Mouse (Mus musculus) embryonic stem cell, embryonic (primary cell): ENCODE results near the gene Slc12a5.

Source experiments
- CTCF ChIA-PET, 4 experiments: fragments of 300-600 bp in 2 of 4; fragments of 350-600 bp in 2 of 4; sonication (Branson Sonifier 250); formaldehyde crosslinking; loops; one replicate each; lab custom pipeline; 2022; ENCODE audit warnings: inconsistent platforms in 2 of 4; lab: Charles Lee
- POLR2A ChIA-PET, 4 experiments: fragments of 300-600 bp in 2 of 4; fragments of 350-600 bp in 2 of 4; sonication (Branson Sonifier 250); formaldehyde crosslinking; loops; one replicate each; lab custom pipeline; 2022; ENCODE audit warnings: antibody characterized with exemption in 4 of 4, inconsistent platforms in 1 of 4; lab: Charles Lee

Slc12a5 gene

DNA sequence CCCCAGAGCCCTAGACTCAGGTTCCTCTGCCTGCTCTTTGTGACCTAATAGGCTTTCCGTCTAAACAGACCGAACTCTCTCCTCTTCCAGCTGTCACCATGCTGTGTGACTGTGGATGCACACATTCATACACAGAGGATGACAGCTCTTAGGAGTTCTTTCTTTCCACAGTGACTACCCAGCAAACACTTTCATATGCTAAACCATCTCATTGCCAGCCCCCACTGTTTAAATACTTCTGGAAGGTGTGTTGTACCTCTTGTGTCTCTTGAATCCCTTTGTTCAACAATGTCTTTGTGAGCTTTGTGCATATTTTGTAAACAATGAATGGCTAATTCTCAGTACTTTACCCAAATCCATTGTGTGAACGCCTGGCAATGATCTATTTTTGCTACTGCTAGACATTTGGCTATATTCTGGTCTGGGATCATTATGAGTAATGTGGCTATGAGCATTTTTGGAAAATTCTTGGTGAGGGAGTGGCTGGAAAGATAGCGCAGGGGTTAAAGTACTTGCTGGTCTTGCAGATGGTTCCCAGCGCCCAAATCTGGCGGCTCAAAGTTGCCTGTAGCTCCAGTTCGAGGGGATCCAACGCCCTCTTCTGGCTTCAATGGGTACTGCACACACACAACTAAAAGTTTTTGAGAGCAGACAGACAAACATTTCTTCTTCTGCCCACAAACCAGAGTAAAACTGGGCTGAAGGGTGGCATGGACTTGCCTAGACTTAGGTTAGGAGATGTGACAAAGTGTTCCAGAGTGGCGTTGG is 2.9 kb upstream of the Slc12a5 start:
- ChIA-PET CTCF (interaction anchor here (0.5 to 2.6 kb wide), 45 partner anchors 8 to 407 kb away, joined by 3 to 15 read pairs (median 3); partner anchors contain the start of genes Zfp335 (in 2 of the 4), Pcif1 (in 1 of the 4) and Slc35c2 (in 1 of the 4)), POLR2A (interaction anchor here (0.6 to 2.1 kb wide), 18 partner anchors 9 to 156 kb away, joined by 3 to 7 read pairs (median 4); partner anchors contain the start of genes Neurl2 (in 1 of the 4), Pltp (in 1 of the 4) and Zswim1 (in 1 of the 4))

DNA sequence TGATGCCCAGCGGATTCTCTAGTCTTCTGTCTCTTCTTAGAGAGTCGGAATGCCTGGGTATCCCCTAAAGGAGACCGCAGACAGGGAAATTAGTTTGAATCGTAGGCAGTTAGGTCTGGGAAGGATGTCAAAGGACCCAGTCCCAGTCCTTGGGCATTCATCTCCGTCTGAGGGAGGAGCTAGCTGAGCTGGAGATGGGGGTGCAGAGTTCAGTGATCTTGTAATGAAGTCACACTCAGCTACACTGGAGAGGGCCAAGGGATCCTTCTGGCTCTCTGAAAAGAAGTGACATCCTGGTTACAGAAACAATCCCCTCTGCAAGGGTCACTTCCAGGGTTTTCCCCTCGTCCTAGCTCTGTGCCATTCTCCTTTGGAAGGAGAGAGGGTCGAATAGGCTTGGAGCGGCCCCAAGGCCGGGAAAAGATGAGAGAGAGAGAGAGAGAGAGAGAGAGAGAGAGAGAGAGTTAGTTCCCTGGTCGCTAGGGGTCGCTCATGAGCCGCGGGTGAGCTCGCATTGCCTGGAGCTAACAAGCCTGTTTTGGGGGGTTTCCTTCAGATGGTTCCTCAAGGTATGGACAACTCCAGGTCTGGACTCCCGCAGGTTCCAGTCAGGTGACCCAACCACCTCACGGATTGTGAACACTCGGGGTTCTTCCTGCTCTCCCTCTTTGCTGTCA is 1.0 kb downstream of the Slc12a5 start:
- ChIA-PET POLR2A (interaction anchor here (0.5 to 2.0 kb wide), 16 partner anchors 9 to 1579 kb away, joined by 3 to 7 read pairs (median 3); partner anchors contain the start of genes Ncoa5 (in 1 of the 4), Pltp (in 1 of the 4) and Zswim1 (in 1 of the 4)), CTCF (interaction anchor here (0.5 to 3.0 kb wide), 94 partner anchors 8 to 1800 kb away, joined by 3 to 42 read pairs (median 4); partner anchors contain the start of genes Ncoa5 (in 2 of the 4), Elmo2 (in 1 of the 4), Slc35c2 (in 1 of the 4) and Zfp335 (in 1 of the 4))

DNA sequence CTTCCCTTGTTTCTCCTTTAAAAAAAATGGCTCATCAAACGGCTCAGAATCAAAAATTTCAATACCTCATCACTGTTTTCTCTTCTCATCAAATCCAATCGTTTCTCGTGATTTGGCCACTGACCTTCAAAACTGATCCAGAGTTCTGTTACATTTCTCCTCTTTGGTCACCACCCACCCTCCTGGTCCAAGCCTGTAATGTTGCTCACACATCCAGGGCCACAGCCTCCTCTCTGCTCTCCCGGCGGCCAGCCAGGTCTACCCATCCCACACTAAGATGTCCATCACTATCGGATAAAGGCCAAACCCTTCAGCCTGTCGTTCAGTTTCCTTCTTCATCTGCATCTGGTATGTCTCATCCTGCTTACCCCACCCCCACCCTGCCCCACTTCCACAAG is 1.6 kb downstream of the Slc12a5 start:
- CTCF ChIA-PET: interaction anchor here (0.5 to 3.0 kb wide), 75 partner anchors 9 to 1800 kb away, joined by 3 to 42 read pairs (median 4); partner anchors contain the start of genes Elmo2 (in 1 of the 4), Ncoa5 (in 1 of the 4), Slc35c2 (in 1 of the 4) and Zfp335 (in 1 of the 4)
- POLR2A ChIA-PET: interaction anchor here in 2 of 4 experiments (0.6 to 2.0 kb wide), 9 partner anchors 10 to 1578 kb away, joined by 3 to 7 read pairs (median 4); partner anchors contain the start of genes Ncoa5 (in 1 of the 2) and Pltp (in 1 of the 2)

DNA sequence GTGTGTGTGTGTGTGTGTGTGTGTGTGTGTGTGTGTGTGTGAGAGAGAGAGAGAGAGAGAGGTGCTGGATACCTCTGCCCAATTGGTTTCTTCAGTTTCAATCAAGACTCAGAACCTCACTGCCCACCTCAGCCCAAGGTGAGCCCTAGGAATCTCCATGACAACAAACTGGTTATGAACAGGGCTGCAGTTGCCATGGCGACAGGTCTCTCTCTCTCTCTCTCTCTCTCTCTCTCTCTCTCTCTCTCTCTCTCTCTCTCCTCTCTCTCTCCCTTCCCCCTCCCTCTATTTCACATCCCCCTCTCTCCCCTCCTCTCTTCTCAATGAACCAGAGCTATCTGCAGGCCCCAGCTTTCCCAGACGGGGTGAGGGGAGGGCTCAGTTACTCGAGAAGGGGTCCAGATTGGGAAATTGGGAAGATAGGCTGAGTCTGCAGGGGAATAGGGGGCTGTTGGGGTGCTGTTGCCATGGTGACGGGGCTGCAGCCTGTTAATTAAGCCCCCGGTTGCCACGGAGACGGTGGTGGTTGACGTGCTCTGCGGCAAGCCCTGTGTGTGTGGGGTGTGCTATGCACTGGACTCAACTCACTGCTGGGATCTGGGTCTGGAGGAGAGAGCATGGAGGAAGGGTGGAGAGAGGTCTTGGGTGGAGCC is 3.8 kb downstream of the Slc12a5 start:
- CTCF ChIA-PET: interaction anchor here in 2 of 4 experiments (0.6 to 0.8 kb wide), 3 partner anchors 373 to 1367 kb away, joined by 3 to 9 read pairs (median 3); no protein-coding TSS in a partner anchor
- POLR2A ChIA-PET: interaction anchor here in 2 of 4 experiments (0.6 to 1.0 kb wide), 4 partner anchors 87 to 129 kb away, joined by 3 read pairs; no protein-coding TSS in a partner anchor

DNA sequence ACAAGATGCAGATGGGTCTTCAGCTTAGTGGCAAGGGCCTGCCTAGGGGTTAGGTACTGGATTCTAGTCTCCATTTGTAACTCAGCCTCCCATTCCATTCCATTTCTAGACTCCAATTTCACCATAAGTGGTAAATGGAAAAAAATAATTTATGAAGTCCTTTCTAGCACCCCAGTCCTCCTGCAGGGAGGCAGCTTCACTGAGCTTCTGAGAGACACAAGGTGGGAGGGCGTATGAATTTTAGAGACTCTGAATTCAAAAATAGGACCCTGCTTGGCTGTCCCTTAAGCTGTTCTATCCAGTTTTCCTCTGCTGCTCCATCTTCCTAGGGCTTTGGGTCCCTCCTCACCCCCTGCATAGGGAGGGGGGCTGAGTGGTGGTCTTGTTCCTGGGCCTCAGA is 4.4 kb downstream of the Slc12a5 start:
- CTCF ChIA-PET: interaction anchor here in 2 of 4 experiments (0.6 to 0.8 kb wide), 3 partner anchors 372 to 1367 kb away, joined by 3 to 9 read pairs (median 3); no protein-coding TSS in a partner anchor
- POLR2A ChIA-PET: interaction anchor here in 2 of 4 experiments (0.6 to 1.0 kb wide), 4 partner anchors 86 to 130 kb away, joined by 3 read pairs; no protein-coding TSS in a partner anchor

DNA sequence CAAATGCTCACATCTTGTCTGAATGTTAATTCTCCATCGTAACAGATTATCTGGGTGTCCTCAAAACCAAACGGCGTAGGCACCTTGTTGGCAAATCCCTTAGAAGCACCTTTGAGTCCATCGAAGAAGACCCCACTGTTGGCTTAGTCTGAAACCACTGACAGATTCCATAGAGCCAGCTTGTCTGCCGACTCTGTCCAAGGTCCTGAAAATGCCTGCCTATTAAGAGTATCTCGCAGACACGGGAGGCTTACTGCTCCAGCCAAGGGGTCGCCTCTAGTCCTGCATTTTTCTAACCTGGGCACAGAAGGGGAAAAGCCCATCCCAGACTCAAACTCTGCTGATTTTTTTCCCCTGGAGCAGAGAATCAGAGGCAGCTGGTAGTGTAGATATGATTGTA is 5.8 kb downstream of the Slc12a5 start:
- POLR2A ChIA-PET: interaction anchor here in 2 of 4 experiments (0.6 to 1.3 kb wide), 6 partner anchors 9 to 142 kb away, joined by 3 to 4 read pairs (median 3); no protein-coding TSS in a partner anchor
- CTCF ChIA-PET: interaction anchor here in 3 of 4 experiments (0.6 to 1.6 kb wide), 11 partner anchors 9 to 442 kb away, joined by 3 to 8 read pairs (median 3); no protein-coding TSS in a partner anchor

DNA sequence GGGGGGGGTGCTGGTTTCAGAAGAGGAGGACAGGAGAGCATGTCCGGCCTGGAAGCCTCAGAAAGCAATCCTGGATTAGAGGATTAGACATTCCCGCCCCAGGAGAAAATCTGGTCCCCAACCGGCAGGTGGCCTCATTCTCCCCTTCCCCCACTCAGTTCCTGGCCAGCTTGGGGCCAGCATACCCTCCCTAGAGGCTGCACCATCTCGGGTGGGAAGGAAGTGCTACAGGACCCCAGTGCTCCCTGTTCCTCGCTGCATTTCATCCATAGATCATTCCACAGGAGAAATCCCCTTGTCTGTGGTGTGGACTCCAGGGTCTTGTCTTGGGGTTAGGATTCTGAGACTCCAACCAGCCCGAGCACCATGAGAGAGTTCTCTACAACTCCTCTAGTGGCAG is 6.6 kb downstream of the Slc12a5 start:
- POLR2A ChIA-PET: interaction anchor here in 2 of 4 experiments (1.2 to 2.2 kb wide), 5 partner anchors 10 to 67 kb away, joined by 3 to 7 read pairs (median 4); no protein-coding TSS in a partner anchor
- CTCF ChIA-PET: interaction anchor here (0.6 to 1.6 kb wide), 8 partner anchors 11 to 529 kb away, joined by 3 to 8 read pairs (median 4); no protein-coding TSS in a partner anchor

DNA sequence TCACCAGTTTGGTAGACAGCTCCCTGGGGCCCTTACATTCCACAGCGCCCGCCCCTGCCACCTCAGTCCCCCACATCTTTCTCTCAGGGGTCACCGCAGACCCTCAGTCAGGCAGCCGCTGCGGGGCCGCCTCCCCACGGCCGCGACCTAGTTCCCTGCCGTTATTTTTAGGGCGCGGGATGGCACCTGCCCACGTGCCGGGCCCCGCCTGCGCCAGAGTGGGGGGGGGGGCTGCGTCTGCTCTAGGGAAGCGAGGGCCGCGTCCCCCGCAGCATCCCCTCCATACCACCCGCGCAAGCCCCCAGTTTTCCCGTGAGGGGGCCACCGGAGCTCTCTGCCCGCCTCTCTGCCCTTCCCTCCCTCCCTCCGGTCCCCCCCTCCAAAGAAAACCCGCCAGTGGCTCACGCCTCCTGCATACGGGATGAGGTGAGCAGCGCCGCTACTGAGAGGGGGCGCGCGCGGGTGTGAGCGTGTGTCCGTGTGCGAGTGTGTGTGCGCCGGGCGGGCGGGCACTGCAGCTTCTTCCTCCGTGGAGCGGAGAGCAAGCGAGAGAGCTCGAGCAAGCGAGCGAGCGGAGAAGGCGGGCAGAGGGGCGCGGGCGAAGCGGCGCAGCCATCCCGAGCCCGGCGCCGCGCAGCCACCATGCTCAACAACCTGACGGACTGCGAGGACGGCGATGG is 7.3 kb downstream of the Slc12a5 start:
- CTCF ChIA-PET: interaction anchor here (0.5 to 2.1 kb wide), 24 partner anchors 8 to 529 kb away, joined by 3 to 12 read pairs (median 4); partner anchors contain the start of genes Cd40 (in 1 of the 4) and Ncoa5 (in 1 of the 4)
- POLR2A ChIA-PET: interaction anchor here (0.5 to 2.2 kb wide), 14 partner anchors 9 to 351 kb away, joined by 3 to 7 read pairs (median 4); partner anchors contain the start of gene Zswim1 (in 1 of the 4)

DNA sequence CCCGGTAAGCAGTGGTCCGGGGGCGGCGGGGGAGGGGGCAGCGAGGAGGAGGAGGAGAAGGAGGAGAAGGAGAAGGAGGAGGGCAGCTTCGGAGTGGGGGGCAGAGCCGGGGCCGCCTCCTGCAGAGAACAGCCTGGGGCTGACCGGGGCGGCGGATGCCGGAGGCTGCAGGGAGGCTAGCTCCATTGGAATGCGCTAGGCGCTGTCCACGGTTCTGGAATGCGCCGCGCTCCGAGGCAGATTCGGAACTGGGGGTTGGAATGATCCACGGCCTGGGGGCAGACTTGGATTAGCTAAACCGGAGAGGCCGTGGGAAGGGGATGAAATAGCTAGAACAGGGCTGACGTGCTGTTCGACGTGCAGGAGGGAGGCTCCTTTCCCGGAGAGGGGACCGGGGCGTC is 7.8 kb downstream of the Slc12a5 start:
- CTCF ChIA-PET: interaction anchor here (0.5 to 2.1 kb wide), 25 partner anchors 9 to 427 kb away, joined by 3 to 12 read pairs (median 4); partner anchors contain the start of genes Cd40 (in 1 of the 4) and Ncoa5 (in 1 of the 4)
- POLR2A ChIA-PET: interaction anchor here (0.5 to 2.2 kb wide), 16 partner anchors 11 to 1107 kb away, joined by 3 to 7 read pairs (median 3); partner anchors contain the start of gene Zswim1 (in 1 of the 4)

DNA sequence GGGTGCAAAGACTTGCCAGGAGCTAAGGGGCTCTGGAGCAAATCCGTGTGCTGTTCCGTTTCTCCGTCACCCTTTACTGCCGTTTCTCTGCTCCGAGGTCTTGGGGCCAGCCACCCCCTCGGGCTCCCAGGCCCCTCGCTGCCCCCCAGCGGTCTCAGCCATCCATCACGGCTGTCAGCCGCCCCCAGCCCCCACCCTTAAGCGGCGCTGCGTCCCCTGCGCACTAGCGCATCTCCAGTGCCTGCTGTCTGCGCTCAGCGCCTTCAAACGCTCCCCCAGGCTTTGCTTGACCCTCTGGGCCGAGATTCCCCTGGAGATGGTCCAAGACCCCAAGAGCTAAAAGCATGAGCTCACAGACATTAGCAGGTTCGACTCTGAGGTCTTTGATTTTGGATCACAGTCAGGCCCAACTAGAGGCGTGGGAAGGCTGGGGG is 8.8 kb downstream of the Slc12a5 start:
- POLR2A ChIA-PET: interaction anchor here in 2 of 4 experiments (0.6 to 1.3 kb wide), 6 partner anchors 74 to 905 kb away, joined by 3 to 5 read pairs (median 3); no protein-coding TSS in a partner anchor

DNA sequence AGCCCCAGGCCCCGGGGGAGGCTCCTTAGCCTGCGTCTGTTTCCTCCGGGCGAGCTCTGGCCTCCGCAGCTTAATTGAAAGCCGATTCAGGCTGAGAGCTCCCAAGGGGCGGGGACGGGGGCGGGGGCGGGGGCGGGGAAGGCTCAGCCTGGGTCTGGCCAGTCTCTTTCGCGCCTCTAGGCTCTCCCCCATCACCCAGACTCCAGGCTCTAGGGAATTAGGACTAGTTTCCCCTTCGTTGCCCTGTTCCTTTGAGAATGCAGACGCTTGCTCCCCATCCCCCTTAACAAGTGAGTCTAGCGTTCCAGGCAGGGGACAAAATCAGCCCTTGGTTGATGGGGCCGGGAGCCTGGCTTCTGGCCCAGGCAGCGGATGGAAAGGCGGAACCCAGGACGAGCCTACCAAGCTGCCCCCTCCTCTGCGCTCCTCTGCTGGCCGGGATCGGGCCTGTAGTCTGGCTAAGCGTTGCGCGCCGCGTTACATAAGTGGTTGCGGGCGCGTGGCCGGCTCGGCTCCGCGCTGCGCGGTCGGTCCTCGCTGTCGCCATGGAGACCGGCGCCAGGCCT is 10.1 kb downstream of the Slc12a5 start:
- CTCF ChIA-PET: interaction anchor here in 2 of 4 experiments (0.6 to 2.3 kb wide), 8 partner anchors 10 to 516 kb away, joined by 3 to 5 read pairs (median 3); partner anchors contain the start of gene Slc12a5 (in 1 of the 2)
- POLR2A ChIA-PET: interaction anchor here in 2 of 4 experiments (0.5 to 1.2 kb wide), 10 partner anchors 9 to 326 kb away, joined by 3 to 4 read pairs (median 3); partner anchors contain the start of genes Acot8 (in 2 of the 2) and Zswim3 (in 2 of the 2)

More for the DNA sequence above, 8.8 kb downstream of the Slc12a5 start:
- CTCF ChIA-PET: interaction anchor here (0.5 to 2.3 kb wide), 19 partner anchors 8 to 862 kb away, joined by 3 to 12 read pairs (median 4); partner anchors contain the start of gene Slc12a5 (in 1 of the 4)

DNA sequence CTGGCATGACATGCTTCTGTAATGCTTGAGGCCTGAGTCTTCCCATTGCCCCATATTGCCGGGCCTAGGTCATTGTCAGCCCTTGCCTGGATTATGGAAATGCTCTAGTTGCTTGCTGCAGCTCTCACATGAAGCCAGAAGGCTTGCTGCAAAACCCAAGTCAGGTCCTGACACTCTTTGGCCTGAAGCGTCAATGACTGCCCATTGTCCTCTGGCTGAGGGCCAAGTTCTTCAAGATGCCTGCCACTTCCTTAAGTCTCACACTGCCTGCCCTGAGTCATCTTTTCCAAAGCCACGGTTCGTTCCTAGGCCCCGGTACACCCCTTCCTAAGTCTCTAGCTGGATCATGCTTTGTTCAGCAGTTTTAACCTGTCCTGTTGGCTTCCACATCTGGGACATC is 12.0 kb downstream of the Slc12a5 start:
- ChIA-PET CTCF (interaction anchor here in 2 of 4 experiments (0.6 to 1.6 kb wide), 2 partner anchors 12 to 39 kb away, joined by 5 to 8 read pairs; partner anchors contain the start of gene Slc12a5 (in 1 of the 2)), POLR2A (interaction anchor here in 1 of 4 experiments (1.1 to 1.2 kb wide), 2 partner anchors 10 to 17 kb away, joined by 3 to 4 read pairs; no protein-coding TSS in a partner anchor)

DNA sequence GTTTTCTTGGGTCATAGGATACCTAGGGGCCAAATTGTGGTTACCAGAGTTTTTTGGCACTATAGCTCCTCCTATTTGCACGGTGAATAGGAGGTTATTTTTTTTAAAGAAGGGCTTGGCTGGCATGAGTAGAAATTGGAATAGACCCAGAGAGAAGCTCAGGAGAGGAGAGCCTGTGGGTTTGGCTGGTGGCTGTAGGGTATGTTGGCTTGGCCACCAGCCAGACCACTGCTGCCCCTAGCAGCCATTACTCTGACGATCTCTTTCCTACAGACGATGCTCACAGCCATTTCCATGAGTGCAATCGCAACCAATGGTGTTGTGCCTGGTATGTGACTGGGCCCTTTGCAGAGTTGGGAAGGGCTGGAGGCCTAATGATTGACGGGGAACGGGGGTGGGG is 15.0 kb downstream of the Slc12a5 start:
- ChIA-PET CTCF (no interaction called here), POLR2A (no interaction called here)

DNA sequence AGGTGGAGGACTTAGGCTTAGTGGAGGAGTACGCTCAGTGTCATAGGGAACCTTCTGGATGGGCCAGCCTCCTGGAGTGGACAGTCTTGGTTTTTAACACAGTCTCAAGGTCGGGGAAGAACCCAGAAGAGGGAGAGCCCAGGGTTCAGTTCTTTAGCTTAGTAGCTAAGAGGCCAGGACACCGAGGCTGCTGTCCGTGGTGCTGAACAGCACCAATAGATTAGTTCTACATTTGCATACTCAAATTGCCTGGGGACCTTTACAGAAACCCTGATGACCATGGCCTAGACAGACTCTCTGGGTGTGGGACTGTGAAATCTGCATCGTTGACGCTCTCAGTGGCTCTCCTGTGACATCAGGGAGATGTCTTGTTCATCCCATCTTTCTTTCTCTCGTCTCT is 19.1 kb downstream of the Slc12a5 start:
- CTCF ChIA-PET: interaction anchor here in 2 of 4 experiments (0.5 to 1.2 kb wide), 4 partner anchors 11 to 29 kb away, joined by 3 to 6 read pairs (median 4); no protein-coding TSS in a partner anchor
- POLR2A ChIA-PET: interaction anchor here in 2 of 4 experiments (0.6 to 1.3 kb wide), 9 partner anchors 9 to 394 kb away, joined by 3 to 4 read pairs (median 3); partner anchors contain the start of genes Acot8 (in 1 of the 2), Ncoa5 (in 1 of the 2) and Zswim3 (in 1 of the 2)

DNA sequence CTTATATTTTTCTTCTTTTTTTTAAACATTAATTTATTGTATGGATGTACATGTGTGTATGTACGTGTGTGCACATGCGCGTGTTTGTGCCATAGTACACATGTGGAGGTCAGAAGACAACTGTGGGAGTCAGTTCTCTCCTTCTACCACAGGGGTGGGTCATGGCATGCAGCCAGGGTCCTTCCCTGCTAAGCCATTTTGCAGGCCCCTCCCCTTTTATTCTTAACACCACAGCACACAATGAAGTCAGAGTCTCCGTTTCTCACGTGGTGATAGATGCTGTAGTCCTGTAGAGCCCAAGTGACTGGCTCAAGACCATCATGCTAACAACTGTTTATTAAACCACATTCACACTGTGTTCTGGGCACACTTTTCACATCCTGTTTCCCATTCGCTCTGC is 25.4 kb downstream of the Slc12a5 start:
- POLR2A ChIA-PET: no interaction called here
- CTCF ChIA-PET: no interaction called here
